Mouse (Mus musculus) midbrain, embryonic 10.5 days (tissue): Measurements from ENCODE around the gene Slc4a4. TPM values are rescaled to one million over a fixed set of nuclear protein-coding genes. Genes with fewer than 3 reads are reported as not detected.

Source experiments
- DNase-seq: peaks from one replicate; pipeline ENCODE4 v3.0.0-alpha.2; 2017; ENCODE audit warnings: low spot score
- H3K27ac ChIP-seq: fragments of 300-500 bp; sonication (generic); replicated peaks from 2 replicates; pipeline ENCODE4 v1.5.1; 2016; ENCODE audit warnings: mild to moderate bottlenecking
- H3K27me3 ChIP-seq: fragments of 300-500 bp; sonication (generic); 2 replicates; pipeline ENCODE4 v1.6.1; 2016; ENCODE audit warnings: low read depth, mild to moderate bottlenecking; ENCODE audit not compliant: poor library complexity, severe bottlenecking
- H3K36me3 ChIP-seq: fragments of 300-500 bp; sonication (generic); 2 replicates; pipeline ENCODE4 v1.6.1; 2016; ENCODE audit warnings: mild to moderate bottlenecking, moderate library complexity
- H3K4me1 ChIP-seq: fragments of 300-500 bp; sonication (generic); 2 replicates; pipeline ENCODE4 v1.6.1; 2016
- H3K4me3 ChIP-seq: fragments of 300-500 bp; sonication (generic); 2 replicates; pipeline ENCODE4 v1.5.1; 2016; ENCODE audit warnings: mild to moderate bottlenecking, moderate library complexity
- H3K9me3 ChIP-seq: fragments of 300-500 bp; sonication (generic); replicated peaks from 2 replicates; pipeline ENCODE4 v1.6.1; 2016; ENCODE audit warnings: mild to moderate bottlenecking
- WGBS: fragments of 180-500 bp; shearing (Covaris S2); methylation state at CpG from one replicate; pipeline ENCODE4 v1.1.7; 2016; 5-methylcytosine and 5-hydroxymethylcytosine counted together
- polyA plus RNA-seq: library from polyadenylated mRNA; unstranded; fragments of >200 nt; fragmentation: Nextera tagmentation; extraction: Ambion mirVana; gene quantifications from 2 replicates; pipeline ENCODE4 v1.2.1, GENCODE M21; 2016

The Slc4a4 gene
- polyA plus RNA-seq, 1 experiment from 2014 or later = 1.5 TPM

- Histone ChIP-seq H3K27ac (no peak overlapping the region), H3K4me3 (no peak overlapping the region), H3K4me1 (no peaks in the 10 kb centered on the region), H3K9me3 (no peaks in the 10 kb centered on the region), H3K27me3 (no peaks in the 10 kb centered on the region), H3K36me3 (no peaks in the 10 kb centered on the region)
- WGBS = 79% methylated on average over 5 of the region's 5 CpGs
- DNase-seq = no peak
Observed at GRCm38 (mm10) chr5:89043846-89044245, 157.2 kb downstream of the Slc4a4 start.

DNA sequence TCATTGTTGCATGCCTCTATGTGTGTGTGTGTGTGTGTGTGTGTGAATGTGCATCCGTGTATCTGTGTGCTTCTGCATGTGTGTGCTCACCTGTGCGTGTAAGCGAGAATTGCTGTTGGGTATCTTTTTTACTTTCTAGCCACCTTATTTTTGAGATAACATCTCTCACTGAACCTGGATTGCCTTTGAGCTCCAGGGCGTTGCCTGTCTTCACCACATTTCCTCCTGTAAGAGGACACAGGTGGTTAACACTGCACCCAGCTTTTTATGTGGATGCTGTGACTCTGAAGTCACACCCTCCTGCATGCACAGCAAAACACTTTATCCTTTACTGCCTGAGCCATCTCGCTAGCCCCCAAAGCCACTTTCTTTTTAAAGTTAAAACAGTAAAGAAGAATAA lies 158.2 kb downstream of the Slc4a4 start:
- H3K27me3 ChIP-seq = no peaks in the 10 kb centered on the region
- H3K4me1 ChIP-seq = no peaks in the 10 kb centered on the region
- DNase-seq = no peak
- 92% methylated on average over 5 of the region's 5 CpGs for WGBS
- no peak overlapping the region for H3K4me3 ChIP-seq
- no peaks in the 10 kb centered on the region for H3K36me3 ChIP-seq
- H3K9me3 ChIP-seq = no peaks in the 10 kb centered on the region
- no peak overlapping the region for H3K27ac ChIP-seq

GRCm38 (mm10) chr5:89051577-89051976 lies 165.0 kb downstream of the Slc4a4 start:
- no peak overlapping the region for H3K27ac ChIP-seq
- no peak overlapping the region for H3K4me3 ChIP-seq
- no peaks in the 10 kb centered on the region for H3K4me1 ChIP-seq
- WGBS = 81% methylated on average over 5 of the region's 5 CpGs
- H3K9me3 ChIP-seq = no peaks in the 10 kb centered on the region
- no peaks in the 10 kb centered on the region for H3K27me3 ChIP-seq
- no peaks in the 10 kb centered on the region for H3K36me3 ChIP-seq
- DNase-seq = no peak

DNA sequence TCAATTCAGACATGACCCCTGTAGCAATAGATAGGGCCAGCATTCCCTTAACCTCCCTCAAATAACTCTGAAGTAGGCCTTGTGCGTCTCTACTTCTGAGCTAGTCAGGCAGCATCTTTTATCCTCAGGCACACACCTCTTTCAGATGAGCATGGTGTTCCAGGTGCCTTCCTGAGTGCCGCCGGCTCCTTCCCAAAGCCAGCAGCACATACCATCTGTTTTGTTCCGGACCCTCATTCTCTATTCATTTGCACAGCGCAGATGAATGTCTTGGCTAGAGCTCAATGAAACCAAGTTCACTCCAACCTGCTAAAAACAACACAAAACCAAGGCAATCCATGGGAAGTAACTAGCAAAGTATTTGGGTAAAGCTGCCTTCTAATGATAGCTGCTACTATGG lies 165.6 kb downstream of the Slc4a4 start:
- H3K9me3 ChIP-seq = no peaks in the 10 kb centered on the region

GRCm38 (mm10) chr5:89055656-89056055 lies 169.0 kb downstream of the Slc4a4 start:
- Histone ChIP-seq H3K4me1 (no peaks in the 10 kb centered on the region), H3K27ac (no peak overlapping the region), H3K36me3 (no peaks in the 10 kb centered on the region), H3K4me3 (no peak overlapping the region), H3K27me3 (no peaks in the 10 kb centered on the region), H3K9me3 (no peaks in the 10 kb centered on the region)
- 85% methylated on average over 3 of the region's 3 CpGs for WGBS
- DNase-seq = no peak

More for the DNA sequence above, 165.6 kb downstream of the Slc4a4 start:
- no peak overlapping the region for H3K27ac ChIP-seq
- H3K4me3 ChIP-seq = no peak overlapping the region
- 93% methylated on average over 5 of the region's 5 CpGs for WGBS
- no peaks in the 10 kb centered on the region for H3K4me1 ChIP-seq
- no peaks in the 10 kb centered on the region for H3K27me3 ChIP-seq
- no peak for DNase-seq
- H3K36me3 ChIP-seq = no peaks in the 10 kb centered on the region

- Histone ChIP-seq H3K4me3 (no peak overlapping the region), H3K9me3 (no peaks in the 10 kb centered on the region), H3K4me1 (no peaks in the 10 kb centered on the region), H3K27me3 (no peaks in the 10 kb centered on the region), H3K36me3 (no peaks in the 10 kb centered on the region), H3K27ac (no peak overlapping the region)
- 93% methylated on average over 2 of the region's 2 CpGs for WGBS
- no peak for DNase-seq
Observed at GRCm38 (mm10) chr5:89056370-89056769, 169.8 kb downstream of the Slc4a4 start.

GRCm38 (mm10) chr5:89061097-89061496 lies 174.5 kb downstream of the Slc4a4 start:
- no peaks in the 10 kb centered on the region for H3K36me3 ChIP-seq
- H3K4me1 ChIP-seq = no peaks in the 10 kb centered on the region
- no peak overlapping the region for H3K27ac ChIP-seq
- no peak overlapping the region for H3K4me3 ChIP-seq
- no peak for DNase-seq
- 89% methylated on average over 9 of the region's 9 CpGs for WGBS
- no peaks in the 10 kb centered on the region for H3K27me3 ChIP-seq
- no peaks in the 10 kb centered on the region for H3K9me3 ChIP-seq

DNA sequence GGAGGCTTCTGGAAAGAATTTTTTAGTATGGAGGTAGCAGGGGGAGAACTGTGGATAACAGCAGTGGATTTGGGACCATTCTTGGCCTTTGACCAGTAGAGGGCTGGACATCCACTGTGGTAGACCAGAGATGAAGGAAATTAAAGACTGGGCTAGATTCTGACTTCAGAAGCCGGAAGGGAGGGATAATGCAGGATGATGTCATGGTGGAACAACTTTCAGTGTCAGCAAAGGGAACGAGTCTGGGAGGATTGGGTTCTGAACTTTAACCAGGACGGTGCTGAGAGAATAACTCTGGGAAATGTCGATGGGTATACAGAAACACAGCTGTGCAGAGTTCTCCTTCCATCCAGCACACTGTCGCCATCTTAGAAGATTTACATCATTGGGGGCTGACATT lies 175.7 kb downstream of the Slc4a4 start:
- H3K4me1 ChIP-seq = no peaks in the 10 kb centered on the region
- no peaks in the 10 kb centered on the region for H3K9me3 ChIP-seq

GRCm38 (mm10) chr5:89067111-89067510 lies 180.5 kb downstream of the Slc4a4 start:
- WGBS = 88% methylated on average over 4 of the region's 4 CpGs
- H3K4me1 ChIP-seq = no peaks in the 10 kb centered on the region
- H3K36me3 ChIP-seq = no peaks in the 10 kb centered on the region
- no peak overlapping the region for H3K27ac ChIP-seq
- no peaks in the 10 kb centered on the region for H3K9me3 ChIP-seq
- no peak for DNase-seq
- no peak overlapping the region for H3K4me3 ChIP-seq
- H3K27me3 ChIP-seq = no peaks in the 10 kb centered on the region

More for the DNA sequence above, 175.7 kb downstream of the Slc4a4 start:
- 88% methylated on average over 5 of the region's 5 CpGs for WGBS
- H3K36me3 ChIP-seq = no peaks in the 10 kb centered on the region
- no peak overlapping the region for H3K27ac ChIP-seq
- no peak for DNase-seq
- no peaks in the 10 kb centered on the region for H3K27me3 ChIP-seq
- no peak overlapping the region for H3K4me3 ChIP-seq

DNA sequence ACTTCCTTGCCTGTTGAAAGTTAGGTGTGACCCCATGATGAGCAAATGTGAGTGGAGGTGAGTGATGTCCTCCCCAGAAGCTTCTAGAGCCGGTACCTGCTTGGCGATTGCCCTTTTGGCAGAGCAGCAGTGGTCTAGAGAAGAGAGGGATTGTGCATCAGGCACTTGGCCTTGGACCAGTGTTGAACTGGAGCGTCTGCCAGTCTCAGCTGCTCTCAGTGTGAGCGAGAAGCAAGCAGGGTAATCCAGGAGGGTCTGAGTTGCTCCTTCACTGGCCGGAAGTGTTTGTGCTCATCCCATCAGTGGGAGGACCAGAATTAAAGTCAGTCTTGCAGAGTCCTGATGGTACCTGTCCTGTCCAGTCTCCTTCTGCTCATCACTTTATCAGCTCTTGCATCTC lies 181.5 kb downstream of the Slc4a4 start:
- no peaks in the 10 kb centered on the region for H3K36me3 ChIP-seq
- DNase-seq = no peak
- H3K27ac ChIP-seq = no peak overlapping the region
- WGBS = 92% methylated on average over 5 of the region's 5 CpGs
- H3K4me1 ChIP-seq = no peaks in the 10 kb centered on the region
- H3K9me3 ChIP-seq = no peaks in the 10 kb centered on the region
- H3K4me3 ChIP-seq = no peak overlapping the region
- no peaks in the 10 kb centered on the region for H3K27me3 ChIP-seq

DNA sequence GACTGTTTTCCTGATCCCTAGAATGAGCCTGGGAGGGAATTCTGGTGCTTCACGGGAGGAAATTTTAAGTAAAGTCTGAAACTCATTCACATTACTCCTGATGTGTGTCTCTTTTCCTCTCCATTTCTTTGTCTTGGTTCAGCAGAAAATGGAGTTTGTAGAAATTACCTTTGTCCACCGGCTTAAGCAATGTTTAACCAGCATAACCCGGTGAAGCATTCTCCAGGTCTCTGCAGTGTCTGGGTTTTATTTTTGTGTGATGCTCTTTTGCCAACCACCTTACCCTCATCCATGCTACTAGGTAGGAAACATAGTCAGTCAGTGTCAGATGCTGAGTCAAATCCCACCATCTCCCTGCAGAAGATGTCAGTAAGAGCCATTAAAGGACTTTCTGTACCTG lies 183.4 kb downstream of the Slc4a4 start:
- Histone ChIP-seq H3K4me1 (no peaks in the 10 kb centered on the region), H3K27ac (no peak overlapping the region), H3K9me3 (no peaks in the 10 kb centered on the region), H3K4me3 (no peak overlapping the region), H3K36me3 (no peaks in the 10 kb centered on the region), H3K27me3 (no peaks in the 10 kb centered on the region)
- WGBS = 92% methylated on average over 3 of the region's 3 CpGs
- DNase-seq = no peak

GRCm38 (mm10) chr5:89071957-89072356 lies 185.3 kb downstream of the Slc4a4 start:
- no peak overlapping the region for H3K4me3 ChIP-seq
- no peaks in the 10 kb centered on the region for H3K36me3 ChIP-seq
- H3K27me3 ChIP-seq = no peaks in the 10 kb centered on the region
- no peak overlapping the region for H3K27ac ChIP-seq
- DNase-seq = no peak
- 89% methylated on average over 4 of the region's 4 CpGs for WGBS
- no peaks in the 10 kb centered on the region for H3K4me1 ChIP-seq
- H3K9me3 ChIP-seq = no peaks in the 10 kb centered on the region

GRCm38 (mm10) chr5:89077711-89078110 lies 191.1 kb downstream of the Slc4a4 start:
- Histone ChIP-seq H3K4me3 (no peak overlapping the region), H3K36me3 (no peaks in the 10 kb centered on the region), H3K4me1 (no peaks in the 10 kb centered on the region), H3K27ac (no peak overlapping the region), H3K27me3 (no peaks in the 10 kb centered on the region), H3K9me3 (no peaks in the 10 kb centered on the region)
- 76% methylated on average over 1 of the region's 1 CpGs for WGBS
- no peak for DNase-seq

DNA sequence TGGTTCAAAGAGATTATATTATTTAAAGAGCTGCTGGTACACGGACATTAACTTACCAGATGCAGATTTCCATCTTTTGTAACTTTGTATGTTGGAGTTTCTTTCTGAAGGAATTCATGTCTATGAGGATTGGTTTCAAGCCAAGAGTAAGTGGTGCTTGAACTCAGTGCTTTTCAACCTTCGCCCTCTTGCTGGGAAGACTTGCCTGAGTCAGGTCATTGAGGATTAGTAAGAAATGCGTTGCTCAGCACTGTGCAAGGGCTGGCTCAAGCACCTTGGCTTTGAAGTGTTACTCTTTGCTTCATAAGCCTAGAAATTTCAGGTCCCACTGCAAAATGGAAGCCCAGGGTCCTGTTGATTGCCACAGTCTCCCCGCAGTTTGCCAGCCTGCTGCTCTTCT lies 196.9 kb downstream of the Slc4a4 start:
- DNase-seq = no peak
- 88% methylated on average over 4 of the region's 4 CpGs for WGBS
- no peaks in the 10 kb centered on the region for H3K36me3 ChIP-seq
- H3K27me3 ChIP-seq = no peaks in the 10 kb centered on the region
- no peak overlapping the region for H3K4me3 ChIP-seq
- H3K4me1 ChIP-seq = no peaks in the 10 kb centered on the region
- H3K27ac ChIP-seq = no peak overlapping the region
- no peaks in the 10 kb centered on the region for H3K9me3 ChIP-seq
